Mouse (Mus musculus): ENCODE data around the gene Sh3pxd2a. TPM values are rescaled to one million over a fixed set of nuclear protein-coding genes. Genes with fewer than 3 reads are reported as not detected.

Gene Sh3pxd2a
- total and polyA plus RNA-seq, 3 experiments, result 3.9 to 11.3 TPM; not detected in 1

- H3K4me1 ChIP-seq (ENCODE audit: control insufficient read depth in 1 of 2, insufficient read depth in 2 of 2, low read length in 2 of 2), result no peaks in the 10 kb centered on the region
- H3K27me3 ChIP-seq (ENCODE audit: control insufficient read depth in 1 of 2, insufficient read depth in 2 of 2, low read length in 2 of 2), result peaks cover 0 to under 1% of the 10 kb centered on the region in 2 experiments; a peak in 1 of 4 replicates
- no peak overlapping the region for H3K4me3 ChIP-seq (ENCODE audit: control insufficient read depth in 1 of 2, insufficient read depth in 1 of 2, low read depth in 2 of 2, low read length in 2 of 2)
- no peaks in the 10 kb centered on the region for H3K36me3 ChIP-seq (ENCODE audit: control insufficient read depth in 1 of 2, insufficient read depth in 2 of 2, low read length in 2 of 2)
- TF ChIP-seq EP300 (IDR thresholded peaks at IDR 0.05; ENCODE audit: low read depth in 1 of 2, low read length in 2 of 2), result no peak
- no peak for TF ChIP-seq MAZ (IDR thresholded peaks at IDR 0.05; ENCODE audit: low read depth, low read length)
- no peak for TF ChIP-seq RCOR1 (IDR thresholded peaks at IDR 0.05; ENCODE audit: low read depth, low read length)
- DNase-seq (ENCODE audit: low read depth, low spot score), result no peak
- H3K9me3 ChIP-seq (replicated peaks; ENCODE audit: insufficient read depth, low read length), result no peaks in the 10 kb centered on the region
- H3K79me2 ChIP-seq (ENCODE audit: control insufficient read depth, insufficient read depth, low read length, poor library complexity), result no peaks in the 10 kb centered on the region
- H3K27ac ChIP-seq (ENCODE audit: control insufficient read depth, low read depth, low read length), result no peak overlapping the region
- H3K9ac ChIP-seq (ENCODE audit: control insufficient read depth, low read depth, low read length, poor library complexity, severe bottlenecking), result no peak overlapping the region
These were observed 22.5 kb downstream of the Sh3pxd2a start for GRCm38 (mm10) chr19:47441541-47442293.

GRCm38 (mm10) chr19:47440967-47441366 is 23.2 kb downstream of the Sh3pxd2a start:
- H3K9ac ChIP-seq (ENCODE audit: control insufficient read depth, low read depth, low read length, poor library complexity, severe bottlenecking), result no peak overlapping the region
- H3K4me3 ChIP-seq (ENCODE audit: control insufficient read depth in 1 of 2, insufficient read depth in 1 of 2, low read depth in 2 of 2, low read length in 2 of 2), result no peak overlapping the region
- H3K4me1 ChIP-seq (ENCODE audit: control insufficient read depth in 1 of 2, insufficient read depth in 2 of 2, low read length in 2 of 2), result no peaks in the 10 kb centered on the region
- H3K79me2 ChIP-seq (ENCODE audit: control insufficient read depth, insufficient read depth, low read length, poor library complexity), result no peaks in the 10 kb centered on the region
- no peaks in the 10 kb centered on the region for H3K9me3 ChIP-seq (replicated peaks; ENCODE audit: insufficient read depth, low read length)
- H3K36me3 ChIP-seq (ENCODE audit: control insufficient read depth in 1 of 2, insufficient read depth in 2 of 2, low read length in 2 of 2), result no peaks in the 10 kb centered on the region
- no peak for DNase-seq (ENCODE audit: low read depth, low spot score)
- no peak for TF ChIP-seq GABPA (IDR thresholded peaks at IDR 0.05; ENCODE audit: low read depth, low read length)
- TF ChIP-seq HCFC1 (IDR thresholded peaks at IDR 0.05; ENCODE audit: low read depth, low read length), result no peak
- no peak for TF ChIP-seq EP300 (IDR thresholded peaks at IDR 0.05; ENCODE audit: low read depth in 1 of 2, low read length in 2 of 2)
- no peak for TF ChIP-seq ZKSCAN1 (IDR thresholded peaks at IDR 0.05; ENCODE audit: low read depth, low read length)
- TF ChIP-seq TCF12 (IDR thresholded peaks at IDR 0.05; ENCODE audit: low read depth, low read length), result no peak
- TF ChIP-seq GATA1 (IDR thresholded peaks at IDR 0.05; ENCODE audit: low read depth, low read length), result no peak
- no peak for TF ChIP-seq TBP (IDR thresholded peaks at IDR 0.05; ENCODE audit: low read depth, low read length)
- TF ChIP-seq BHLHE40 (IDR thresholded peaks at IDR 0.05; ENCODE audit: borderline replicate concordance, low read depth, low read length), result no peak
- no peak for TF ChIP-seq CTCF (IDR thresholded peaks at IDR 0.05 in 2 of 3, conservative IDR thresholded peaks at IDR 0.05 in 1 of 3; ENCODE audit: control insufficient read depth in 1 of 3, insufficient read depth in 1 of 3, low read depth in 2 of 3, low read length in 3 of 3, poor library complexity in 1 of 3, severe bottlenecking in 1 of 3)
- H3K27ac ChIP-seq (ENCODE audit: control insufficient read depth, low read depth, low read length), result no peak overlapping the region
- H3K27me3 ChIP-seq (ENCODE audit: control insufficient read depth in 1 of 2, insufficient read depth in 2 of 2, low read length in 2 of 2), result no peaks in the 10 kb centered on the region

GRCm38 (mm10) chr19:47440435-47440803 is 23.8 kb downstream of the Sh3pxd2a start:
- DNase-seq (ENCODE audit: low read depth, low spot score), result no peak
- TF ChIP-seq MYB (IDR thresholded peaks at IDR 0.05; ENCODE audit: low read depth, low read length), result no peak
- TF ChIP-seq CHD1 (IDR thresholded peaks at IDR 0.05; ENCODE audit: low read depth, low read length), result no peak
- no peak for TF ChIP-seq MAX (IDR thresholded peaks at IDR 0.05; ENCODE audit: low read length)
- no peak for TF ChIP-seq EP300 (IDR thresholded peaks at IDR 0.05; ENCODE audit: low read depth in 1 of 2, low read length in 2 of 2)
- no peak for TF ChIP-seq POLR2AphosphoS2 (IDR thresholded peaks at IDR 0.05; ENCODE audit: low read length)
- no peak for TF ChIP-seq RCOR1 (IDR thresholded peaks at IDR 0.05; ENCODE audit: low read depth, low read length)
- TF ChIP-seq TAL1 (IDR thresholded peaks at IDR 0.05; ENCODE audit: low read length), result no peak
- no peak for TF ChIP-seq KAT2A (conservative IDR thresholded peaks at IDR 0.05; ENCODE audit: low read depth, low read length)
- no peak for TF ChIP-seq MXI1 (IDR thresholded peaks at IDR 0.05; ENCODE audit: low read depth, low read length)
- no peak for TF ChIP-seq UBTF (IDR thresholded peaks at IDR 0.05; ENCODE audit: borderline replicate concordance, insufficient read depth, low read depth, low read length)
- TF ChIP-seq GABPA (IDR thresholded peaks at IDR 0.05; ENCODE audit: low read depth, low read length), result no peak
- TF ChIP-seq TBP (IDR thresholded peaks at IDR 0.05; ENCODE audit: low read depth, low read length), result no peak
- TF ChIP-seq SIN3A (IDR thresholded peaks at IDR 0.05; ENCODE audit: low read length), result no peak
- TF ChIP-seq POLR2A (IDR thresholded peaks at IDR 0.05; ENCODE audit: control insufficient read depth in 1 of 2, insufficient read depth in 1 of 2, low read depth in 1 of 2, low read length in 2 of 2, poor library complexity in 1 of 2), result no peak
- no peak overlapping the region for H3K27ac ChIP-seq (ENCODE audit: control insufficient read depth, low read depth, low read length)
- H3K36me3 ChIP-seq (ENCODE audit: control insufficient read depth in 1 of 2, insufficient read depth in 2 of 2, low read length in 2 of 2), result no peaks in the 10 kb centered on the region
- H3K4me3 ChIP-seq (ENCODE audit: control insufficient read depth in 1 of 2, insufficient read depth in 1 of 2, low read depth in 2 of 2, low read length in 2 of 2), result no peak overlapping the region
- H3K79me2 ChIP-seq (ENCODE audit: control insufficient read depth, insufficient read depth, low read length, poor library complexity), result no peaks in the 10 kb centered on the region
- H3K9me3 ChIP-seq (replicated peaks; ENCODE audit: insufficient read depth, low read length), result no peaks in the 10 kb centered on the region
- no peaks in the 10 kb centered on the region for H3K4me1 ChIP-seq (ENCODE audit: control insufficient read depth in 1 of 2, insufficient read depth in 2 of 2, low read length in 2 of 2)
- H3K9ac ChIP-seq (ENCODE audit: control insufficient read depth, low read depth, low read length, poor library complexity, severe bottlenecking), result no peak overlapping the region
- no peaks in the 10 kb centered on the region for H3K27me3 ChIP-seq (ENCODE audit: control insufficient read depth in 1 of 2, insufficient read depth in 2 of 2, low read length in 2 of 2)
